Mouse (Mus musculus) intestine, embryonic 15.5 days (tissue): ENCODE data around the gene Tpk1. TPM values are rescaled to one million over a fixed set of nuclear protein-coding genes. Genes with fewer than 3 reads are reported as not detected.
"Not testable (repeated sequence)": the region's sequence is repeated elsewhere in the genome, so short reads cannot be mapped to it uniquely, and the experiment has no call there.

Source experiments
- ATAC-seq: fragments of 200-750 bp; cut with Nextera tagmentation; 2 replicates; pipeline ENCODE4 v1.8.0; 2017; ENCODE audit warnings: moderate TSS enrichment, moderate library complexity
- H3K27ac ChIP-seq: fragments of 300-500 bp; sonication (generic); 2 replicates; pipeline ENCODE4 v1.5.1; 2015; ENCODE audit warnings: mild to moderate bottlenecking, inconsistent platforms
- H3K27me3 ChIP-seq: fragments of 300-500 bp; sonication (generic); replicated peaks from 2 replicates; pipeline ENCODE4 v1.6.1; 2015; ENCODE audit warnings: inconsistent platforms
- H3K36me3 ChIP-seq: fragments of 300-500 bp; sonication (generic); 2 replicates; pipeline ENCODE4 v1.6.1; 2015; ENCODE audit warnings: inconsistent platforms
- H3K4me1 ChIP-seq: fragments of 300-500 bp; sonication (generic); replicated peaks from 2 replicates; pipeline ENCODE4 v1.6.1; 2015; ENCODE audit warnings: inconsistent platforms
- H3K4me2 ChIP-seq: fragments of 300-500 bp; sonication (generic); replicated peaks from 2 replicates; pipeline ENCODE4 v1.6.1; 2015; ENCODE audit warnings: mild to moderate bottlenecking, inconsistent platforms
- H3K4me3 ChIP-seq: fragments of 300-500 bp; sonication (generic); replicated peaks from 2 replicates; pipeline ENCODE4 v1.5.1; 2015; ENCODE audit warnings: inconsistent platforms
- H3K9ac ChIP-seq: fragments of 300-500 bp; sonication (generic); 2 replicates; pipeline ENCODE4 v1.6.1; 2015; ENCODE audit warnings: inconsistent platforms
- H3K9me3 ChIP-seq: fragments of 300-500 bp; sonication (generic); 2 replicates; pipeline ENCODE4 v1.6.1; 2016; ENCODE audit warnings: inconsistent platforms
- WGBS: fragments of 180-500 bp; shearing (Covaris S2); methylation state at CpG from one replicate; pipeline ENCODE4 v1.1.7; 2015; 5-methylcytosine and 5-hydroxymethylcytosine counted together
- polyA plus RNA-seq: library from polyadenylated mRNA; unstranded; fragments of >200 nt; fragmentation: Nextera tagmentation; extraction: Ambion mirVana; gene quantifications from 2 replicates; pipeline ENCODE4 v1.2.1, GENCODE M21; 2015

Tpk1 gene
- polyA plus RNA-seq, 1 experiment from 2014 or later: 20.6 TPM

- no peaks in the 10 kb centered on the region for H3K4me1 ChIP-seq
- H3K9ac ChIP-seq: no peak overlapping the region
- H3K36me3 ChIP-seq: no peaks in the 10 kb centered on the region
- peak; percentile 87 for ATAC-seq
- no peaks in the 10 kb centered on the region for H3K9me3 ChIP-seq
- H3K4me2 ChIP-seq: peak overlapping the region; percentile 31; the same call in 1 of the 2 replicates
- WGBS: 64% methylated on average over 11 of the region's 11 CpGs
- no peak overlapping the region for H3K4me3 ChIP-seq
- no peaks in the 10 kb centered on the region for H3K27me3 ChIP-seq
- H3K27ac ChIP-seq: no peak overlapping the region
Measured at GRCm38 (mm10) chr6:43636980-43637638, 29.0 kb downstream of the Tpk1 start.

- Histone ChIP-seq H3K27ac (no peak overlapping the region), H3K4me2 (no peak overlapping the region), H3K27me3 (no peaks in the 10 kb centered on the region), H3K4me3 (no peak overlapping the region), H3K4me1 (no peaks in the 10 kb centered on the region), H3K36me3 (no peaks in the 10 kb centered on the region), H3K9ac (no peak overlapping the region), H3K9me3 (no peaks in the 10 kb centered on the region)
- no peak for ATAC-seq
- 85% methylated on average over 3 of the region's 3 CpGs for WGBS
Measured at GRCm38 (mm10) chr6:43633308-43633963, 32.6 kb downstream of the Tpk1 start.

GRCm38 (mm10) chr6:43632871-43633270, 33.2 kb downstream of the Tpk1 start:
- Histone ChIP-seq H3K9me3 (no peaks in the 10 kb centered on the region), H3K9ac (no peak overlapping the region)

GRCm38 (mm10) chr6:43623448-43623847, 42.6 kb downstream of the Tpk1 start:
- H3K27me3 ChIP-seq, H3K4me1 ChIP-seq, H3K9me3 ChIP-seq, ATAC-seq, H3K36me3 ChIP-seq, H3K4me3 ChIP-seq, H3K4me2 ChIP-seq, H3K9ac ChIP-seq, H3K27ac ChIP-seq: not testable (repeated sequence)
- 90% methylated on average over 6 of the region's 6 CpGs for WGBS

More at GRCm38 (mm10) chr6:43632871-43633270, 33.2 kb downstream of the Tpk1 start:
- H3K36me3 ChIP-seq: no peaks in the 10 kb centered on the region
- no peak for ATAC-seq
- no peaks in the 10 kb centered on the region for H3K4me1 ChIP-seq
- no peak overlapping the region for H3K27ac ChIP-seq
- no peaks in the 10 kb centered on the region for H3K27me3 ChIP-seq
- no peak overlapping the region for H3K4me2 ChIP-seq
- H3K4me3 ChIP-seq: no peak overlapping the region

- WGBS: 74% methylated on average over 3 of the region's 3 CpGs
- no peaks in the 10 kb centered on the region for H3K4me1 ChIP-seq
- no peak for ATAC-seq
- H3K4me3 ChIP-seq: no peak overlapping the region
- H3K27me3 ChIP-seq: no peaks in the 10 kb centered on the region
- no peak overlapping the region for H3K27ac ChIP-seq
- no peak overlapping the region for H3K4me2 ChIP-seq
- no peaks in the 10 kb centered on the region for H3K36me3 ChIP-seq
- no peak overlapping the region for H3K9ac ChIP-seq
- H3K9me3 ChIP-seq: no peaks in the 10 kb centered on the region
Measured at GRCm38 (mm10) chr6:43619258-43619657, 46.8 kb downstream of the Tpk1 start.

GRCm38 (mm10) chr6:43611770-43612169, 54.3 kb downstream of the Tpk1 start:
- no peaks in the 10 kb centered on the region for H3K9me3 ChIP-seq
- H3K4me2 ChIP-seq: no peak overlapping the region
- no peak for ATAC-seq
- H3K4me3 ChIP-seq: no peak overlapping the region
- H3K4me1 ChIP-seq: no peaks in the 10 kb centered on the region
- no peaks in the 10 kb centered on the region for H3K36me3 ChIP-seq
- H3K27ac ChIP-seq: no peak overlapping the region
- 77% methylated on average over 2 of the region's 2 CpGs for WGBS
- no peaks in the 10 kb centered on the region for H3K27me3 ChIP-seq
- H3K9ac ChIP-seq: no peak overlapping the region

- Histone ChIP-seq H3K27me3 (no peaks in the 10 kb centered on the region), H3K9me3 (no peaks in the 10 kb centered on the region), H3K4me2 (no peak overlapping the region), H3K4me1 (no peaks in the 10 kb centered on the region), H3K36me3 (no peaks in the 10 kb centered on the region), H3K27ac (no peak overlapping the region), H3K4me3 (no peak overlapping the region), H3K9ac (no peak overlapping the region)
- no peak for ATAC-seq
- WGBS: 76% methylated on average over 4 of the region's 4 CpGs
Measured at GRCm38 (mm10) chr6:43590841-43591541, 75.1 kb downstream of the Tpk1 start.

GRCm38 (mm10) chr6:43585274-43585673, 80.8 kb downstream of the Tpk1 start:
- no peak overlapping the region for H3K9ac ChIP-seq
- H3K9me3 ChIP-seq: no peaks in the 10 kb centered on the region
- no peak overlapping the region for H3K4me3 ChIP-seq
- H3K27ac ChIP-seq: no peak overlapping the region
- no peak overlapping the region for H3K4me2 ChIP-seq
- H3K36me3 ChIP-seq: no peaks in the 10 kb centered on the region
- no peaks in the 10 kb centered on the region for H3K27me3 ChIP-seq
- H3K4me1 ChIP-seq: no peaks in the 10 kb centered on the region
- ATAC-seq: no peak
- WGBS: 94% methylated on average over 2 of the region's 2 CpGs

GRCm38 (mm10) chr6:43581809-43582208, 84.3 kb downstream of the Tpk1 start:
- H3K36me3 ChIP-seq: no peaks in the 10 kb centered on the region

GRCm38 (mm10) chr6:43567885-43568284, 98.2 kb downstream of the Tpk1 start:
- Histone ChIP-seq H3K36me3 (no peaks in the 10 kb centered on the region), H3K4me3 (no peak overlapping the region), H3K27ac (no peak overlapping the region), H3K4me1 (no peaks in the 10 kb centered on the region), H3K9ac (no peak overlapping the region), H3K4me2 (no peak overlapping the region), H3K9me3 (no peaks in the 10 kb centered on the region), H3K27me3 (no peaks in the 10 kb centered on the region)
- 80% methylated on average over 1 of the region's 1 CpGs for WGBS
- no peak for ATAC-seq

More at GRCm38 (mm10) chr6:43581809-43582208, 84.3 kb downstream of the Tpk1 start:
- H3K4me1 ChIP-seq: no peaks in the 10 kb centered on the region
- 85% methylated on average over 2 of the region's 2 CpGs for WGBS
- no peak overlapping the region for H3K4me2 ChIP-seq
- no peak overlapping the region for H3K9ac ChIP-seq
- H3K27me3 ChIP-seq: no peaks in the 10 kb centered on the region
- H3K9me3 ChIP-seq: no peaks in the 10 kb centered on the region
- no peak for ATAC-seq
- no peak overlapping the region for H3K27ac ChIP-seq
- no peak overlapping the region for H3K4me3 ChIP-seq

- Histone ChIP-seq H3K36me3 (no peaks in the 10 kb centered on the region), H3K9ac (no peak overlapping the region), H3K4me3 (no peak overlapping the region), H3K4me1 (no peaks in the 10 kb centered on the region), H3K4me2 (no peak overlapping the region), H3K27me3 (no peaks in the 10 kb centered on the region), H3K9me3 (no peaks in the 10 kb centered on the region), H3K27ac (no peak overlapping the region)
- ATAC-seq: no peak
- WGBS: 83% methylated on average over 4 of the region's 4 CpGs
Measured at GRCm38 (mm10) chr6:43562474-43562873, 103.6 kb downstream of the Tpk1 start.

GRCm38 (mm10) chr6:43551410-43551809, 114.7 kb downstream of the Tpk1 start:
- WGBS: 73% methylated on average over 1 of the region's 1 CpGs
- Histone ChIP-seq H3K4me1 (no peaks in the 10 kb centered on the region), H3K9me3 (no peaks in the 10 kb centered on the region), H3K4me3 (no peak overlapping the region), H3K27me3 (no peaks in the 10 kb centered on the region), H3K4me2 (no peak overlapping the region), H3K36me3 (no peaks in the 10 kb centered on the region), H3K9ac (no peak overlapping the region), H3K27ac (no peak overlapping the region)
- no peak for ATAC-seq
